Mouse (Mus musculus) lung, embryonic 15.5 days (tissue): ENCODE results near the gene Vmn1r126. TPM values are rescaled to one million over a fixed set of nuclear protein-coding genes. Genes with fewer than 3 reads are reported as not detected.
"Not testable (repeated sequence)": the region's sequence is repeated elsewhere in the genome, so short reads cannot be mapped to it uniquely, and the experiment has no call there.

Source experiments
- ATAC-seq: fragments of 200-750 bp; cut with Nextera tagmentation; 2 replicates; pipeline ENCODE4 v1.8.0; 2017; ENCODE audit warnings: moderate number of reproducible peaks, borderline replicate concordance; ENCODE audit not compliant: low FRiP score, low TSS enrichment; ENCODE audit errors: extremely low read depth
- H3K27ac ChIP-seq: fragments of 300-500 bp; sonication (generic); 2 replicates; pipeline ENCODE4 v1.5.1; 2015; ENCODE audit warnings: moderate library complexity, mild to moderate bottlenecking, inconsistent platforms
- H3K27me3 ChIP-seq: fragments of 300-500 bp; sonication (generic); 2 replicates; pipeline ENCODE4 v1.6.1; 2015; ENCODE audit warnings: inconsistent platforms
- H3K36me3 ChIP-seq: fragments of 300-500 bp; sonication (generic); 2 replicates; pipeline ENCODE4 v1.6.1; 2015; ENCODE audit warnings: inconsistent platforms
- H3K4me1 ChIP-seq: fragments of 300-500 bp; sonication (generic); 2 replicates; pipeline ENCODE4 v1.6.1; 2015; ENCODE audit warnings: inconsistent platforms
- H3K4me2 ChIP-seq: fragments of 300-500 bp; sonication (generic); 2 replicates; pipeline ENCODE4 v1.6.1; 2015; ENCODE audit warnings: inconsistent platforms, mild to moderate bottlenecking, moderate library complexity
- H3K4me3 ChIP-seq: fragments of 300-500 bp; sonication (generic); 2 replicates; pipeline ENCODE4 v1.5.1; 2015; ENCODE audit warnings: mild to moderate bottlenecking, inconsistent platforms
- H3K9ac ChIP-seq: fragments of 300-500 bp; sonication (generic); 2 replicates; pipeline ENCODE4 v1.6.1; 2015; ENCODE audit warnings: inconsistent platforms
- H3K9me3 ChIP-seq: fragments of 300-500 bp; sonication (generic); 2 replicates; pipeline ENCODE4 v1.6.1; 2016; ENCODE audit warnings: inconsistent platforms
- WGBS: fragments of 180-500 bp; shearing (Covaris S2); methylation state at CpG from one replicate; pipeline ENCODE4 v1.1.7; 2015; 5-methylcytosine and 5-hydroxymethylcytosine counted together
- polyA plus RNA-seq: library from polyadenylated mRNA; unstranded; fragments of >200 nt; fragmentation: Nextera tagmentation; extraction: Ambion mirVana; gene quantifications from 2 replicates; pipeline ENCODE4 v1.2.1, GENCODE M21; 2015

Gene Vmn1r126
- not detected in 2 replicates for polyA plus RNA-seq

- not testable (repeated sequence) for H3K4me2 ChIP-seq, H3K27me3 ChIP-seq, ATAC-seq, H3K9me3 ChIP-seq, H3K4me3 ChIP-seq, H3K36me3 ChIP-seq, H3K4me1 ChIP-seq, H3K27ac ChIP-seq, H3K9ac ChIP-seq
- WGBS = no CpG with 5 or more reads among the region's 5 CpGs
Observed at GRCm38 (mm10) chr7:21301367-21301766, at the start of gene Vmn1r126. Gene Vmn1r126, minus strand, starts transcription at chr7:21301467.

DNA sequence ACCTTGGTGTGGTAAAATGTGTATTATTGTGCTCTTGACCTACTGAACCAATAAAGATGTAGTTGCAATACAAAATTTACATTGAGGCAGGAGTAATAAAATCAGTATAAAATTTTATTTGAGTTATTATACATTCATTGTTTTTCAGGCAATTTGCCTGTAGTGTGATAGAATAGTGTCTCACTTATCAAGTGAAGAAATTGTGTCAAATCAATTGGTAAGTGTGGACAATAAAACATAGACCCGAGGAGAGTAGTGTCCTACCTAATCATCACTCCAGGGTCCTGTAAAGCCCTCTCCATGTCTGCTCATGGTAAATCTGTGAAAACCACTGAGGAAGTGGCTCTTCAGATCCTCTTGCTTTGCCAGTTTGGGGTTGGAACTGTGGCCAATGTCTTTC lies 47.8 kb upstream of the Vmn1r126 start, which contains the start of gene Vmn1r128:
Gene Vmn1r128 (plus strand): TSS at position 301 of the 400 bp plus-strand sequence.
- not testable (repeated sequence) for H3K4me1 ChIP-seq, H3K27me3 ChIP-seq, H3K4me3 ChIP-seq, H3K9ac ChIP-seq, H3K27ac ChIP-seq, ATAC-seq, H3K4me2 ChIP-seq, H3K9me3 ChIP-seq, H3K36me3 ChIP-seq
- WGBS = 55% methylated on average over 1 of the region's 1 CpGs

- not testable (repeated sequence) for H3K4me1 ChIP-seq, H3K27ac ChIP-seq, H3K27me3 ChIP-seq, ATAC-seq, H3K4me3 ChIP-seq, H3K36me3 ChIP-seq, H3K9ac ChIP-seq, H3K4me2 ChIP-seq, H3K9me3 ChIP-seq
- no CpG with 5 or more reads among the region's 3 CpGs for WGBS
Observed at GRCm38 (mm10) chr7:21319761-21320160, 18.5 kb upstream of the Vmn1r126 start, which contains the start of gene Vmn1r127. Gene Vmn1r127, minus strand, starts transcription at chr7:21319861.

GRCm38 (mm10) chr7:21271879-21272278 lies 29.4 kb downstream of the Vmn1r126 start, which contains the start of gene Vmn1r125:
Gene Vmn1r125, plus strand, starts transcription at chr7:21272179.
- not testable (repeated sequence) for ATAC-seq, H3K4me1 ChIP-seq, H3K4me3 ChIP-seq, H3K36me3 ChIP-seq, H3K4me2 ChIP-seq, H3K9ac ChIP-seq, H3K27ac ChIP-seq, H3K27me3 ChIP-seq, H3K9me3 ChIP-seq
- 58% methylated on average over 3 of the region's 3 CpGs for WGBS

- H3K4me1 ChIP-seq, H3K36me3 ChIP-seq, H3K27me3 ChIP-seq, H3K4me3 ChIP-seq, H3K4me2 ChIP-seq, ATAC-seq, H3K9me3 ChIP-seq, H3K27ac ChIP-seq, H3K9ac ChIP-seq: not testable (repeated sequence)
- WGBS = 70% methylated on average over 4 of the region's 4 CpGs
Observed at GRCm38 (mm10) chr7:21260517-21260916, 40.8 kb downstream of the Vmn1r126 start, which contains the start of gene Vmn1r124. Gene Vmn1r124, minus strand, starts transcription at chr7:21260617.

Other genes starting within 250 kb of the Vmn1r126 start
- gene Vmn1r120, start 247.7 kb downstream of the Vmn1r126 start, polyA plus RNA-seq = not detected in 2 replicates
- gene Vmn1r121, start 203.0 kb downstream of the Vmn1r126 start, polyA plus RNA-seq = not detected in 2 replicates
- not detected in 2 replicates for gene Vmn1r122, start 167.3 kb downstream of the Vmn1r126 start, polyA plus RNA-seq
- not detected in 2 replicates for gene Vmn1r123, start 139.3 kb downstream of the Vmn1r126 start, polyA plus RNA-seq
- gene Gm5157, start 111.0 kb downstream of the Vmn1r126 start, polyA plus RNA-seq = not detected in 2 replicates
- gene Vmn1r124, start 40.9 kb downstream of the Vmn1r126 start, polyA plus RNA-seq = not detected in 2 replicates
- gene Vmn1r125, start 29.3 kb downstream of the Vmn1r126 start, polyA plus RNA-seq = not detected in 2 replicates
- gene Vmn1r127, start 18.4 kb upstream of the Vmn1r126 start, polyA plus RNA-seq = not detected in 2 replicates
- gene Vmn1r128, start 47.9 kb upstream of the Vmn1r126 start, polyA plus RNA-seq = not detected in 2 replicates
- gene Vmn1r129, start 59.8 kb upstream of the Vmn1r126 start, polyA plus RNA-seq = not detected in 2 replicates
- gene Gm6882, start 131.3 kb upstream of the Vmn1r126 start, polyA plus RNA-seq = not detected in 2 replicates
- not detected in 2 replicates for gene Vmn1r130, start 210.3 kb upstream of the Vmn1r126 start, polyA plus RNA-seq
- not detected in 2 replicates for gene Vmn1r131, start 244.6 kb upstream of the Vmn1r126 start, polyA plus RNA-seq